Mouse (Mus musculus) thymus, postnatal 10 days (tissue): ENCODE results near the gene Abcc5.
"Not testable (repeated sequence)": the region's sequence is repeated elsewhere in the genome, so short reads cannot be mapped to it uniquely, and the experiment has no call there.

Experiments
- DNase-seq, 2 experiments: peaks; one replicate each; pipeline ENCODE4 v3.0.0; 2021; ENCODE audit warnings: low spot score in 2 of 2

Gene Abcc5

DNA sequence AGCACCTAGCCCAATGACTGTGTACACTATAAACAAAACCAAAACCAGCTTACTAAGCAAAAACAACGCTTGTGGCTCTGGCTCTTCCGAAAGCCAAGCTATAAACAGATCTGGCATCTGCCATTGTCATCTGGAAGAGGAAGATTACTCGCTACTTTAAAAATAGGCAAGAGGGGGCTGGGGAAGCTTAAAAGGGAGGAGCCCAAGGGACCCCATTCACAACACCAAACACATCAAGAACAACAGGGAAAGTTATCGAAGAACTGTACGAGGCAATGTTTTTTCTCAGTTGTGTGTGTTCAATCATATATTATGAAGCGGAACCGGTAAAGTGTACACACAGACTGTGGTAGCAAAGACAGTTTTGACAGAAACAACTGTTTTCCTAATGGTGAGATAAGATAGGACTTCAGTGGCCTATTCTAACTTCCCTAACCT is 1.9 kb downstream of the Abcc5 start:
- no peak for DNase-seq

DNA sequence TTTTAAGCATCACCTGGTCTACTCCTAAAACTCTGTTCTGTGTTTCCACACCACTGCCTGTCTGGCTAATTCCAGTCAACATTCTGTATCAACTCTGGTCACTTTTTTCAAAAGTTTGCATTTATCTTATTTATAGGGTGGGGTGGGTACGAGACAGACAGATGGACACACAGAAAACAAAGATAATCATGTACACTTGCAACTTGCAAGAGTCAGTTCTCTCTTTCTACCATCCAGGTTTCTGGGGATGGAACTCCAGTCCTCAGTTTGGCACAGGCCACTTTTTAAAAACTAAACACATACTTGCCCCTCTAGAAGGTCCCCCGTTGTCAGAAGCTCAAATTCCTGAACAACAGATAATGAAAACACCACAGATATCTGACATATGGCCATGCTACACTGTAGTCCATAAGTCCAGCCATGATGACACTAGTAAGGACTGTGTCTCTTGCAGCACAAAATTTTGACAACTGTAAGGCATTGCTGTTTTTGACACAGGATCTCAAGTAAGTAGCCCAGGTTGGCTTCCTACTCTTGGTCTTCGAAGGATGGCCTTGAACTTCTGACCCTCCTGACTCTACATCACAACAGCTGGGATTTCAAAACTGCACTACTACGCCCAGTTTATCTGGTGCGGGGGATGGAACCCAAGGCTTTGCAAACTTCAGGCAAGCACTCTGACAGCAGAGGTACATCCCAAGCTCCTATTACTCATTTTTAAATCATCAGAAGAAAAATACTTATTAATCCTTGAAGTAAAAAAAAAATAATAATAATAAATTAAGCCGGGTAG is 3.1 kb downstream of the Abcc5 start:
- DNase-seq, result no peak

DNA sequence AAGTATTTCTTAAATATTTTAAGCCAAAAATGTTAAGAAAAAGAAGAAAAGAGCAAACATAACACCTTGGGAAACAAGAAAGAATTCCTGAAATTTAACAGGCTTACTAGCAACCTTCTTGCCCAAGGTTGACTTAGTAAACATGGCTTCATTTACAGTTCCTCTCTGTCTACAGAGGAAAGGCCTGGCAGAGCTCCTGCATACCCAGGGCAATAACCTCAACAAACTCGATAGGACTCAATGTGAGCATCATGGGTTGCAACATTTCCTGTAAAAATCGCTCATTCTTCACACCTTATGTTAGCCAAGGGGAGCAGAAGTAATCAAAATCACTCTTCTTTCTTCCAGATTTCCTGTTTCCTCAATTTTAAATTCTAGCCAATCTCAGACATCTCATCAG is 8.1 kb downstream of the Abcc5 start:
- no peak for DNase-seq

DNA sequence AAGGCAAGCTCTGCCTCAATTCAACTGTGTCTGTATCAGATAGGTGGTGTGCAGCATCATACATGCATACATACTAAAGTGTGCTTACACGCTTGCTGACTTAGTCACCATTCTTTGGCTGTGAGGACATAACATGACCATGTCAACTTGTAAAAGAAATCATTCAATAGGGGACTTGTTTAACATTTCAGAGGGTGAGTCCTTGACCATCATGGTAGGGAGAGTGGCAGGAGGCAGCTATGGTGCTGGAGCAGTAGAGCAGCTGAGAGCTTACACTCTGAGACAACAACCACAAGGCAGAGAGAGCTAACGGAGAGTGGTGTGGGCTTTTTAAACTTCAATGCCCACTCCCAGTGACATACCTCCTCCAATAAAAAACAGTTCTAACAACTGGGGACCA is 9.9 kb downstream of the Abcc5 start:
- no peak for DNase-seq

DNA sequence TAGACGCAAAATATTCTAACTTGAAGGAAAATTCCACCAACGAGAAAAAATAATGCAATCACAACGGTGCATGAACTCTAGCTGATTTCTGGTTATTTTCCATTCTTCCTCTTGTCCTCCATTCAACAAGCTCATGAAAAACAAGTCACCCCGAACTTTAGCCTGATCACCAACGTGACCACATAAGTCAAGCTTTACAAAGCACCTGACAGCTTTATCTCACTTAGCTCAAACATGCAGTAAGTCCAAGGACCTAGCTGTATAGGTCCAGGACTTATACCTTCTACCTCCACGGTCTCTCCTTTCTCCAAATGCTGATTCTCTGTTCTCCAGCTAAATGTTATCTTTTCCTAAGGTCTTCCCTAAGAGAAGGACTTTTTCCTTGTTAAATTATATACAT is 10.4 kb downstream of the Abcc5 start:
- DNase-seq, result no peak

DNA sequence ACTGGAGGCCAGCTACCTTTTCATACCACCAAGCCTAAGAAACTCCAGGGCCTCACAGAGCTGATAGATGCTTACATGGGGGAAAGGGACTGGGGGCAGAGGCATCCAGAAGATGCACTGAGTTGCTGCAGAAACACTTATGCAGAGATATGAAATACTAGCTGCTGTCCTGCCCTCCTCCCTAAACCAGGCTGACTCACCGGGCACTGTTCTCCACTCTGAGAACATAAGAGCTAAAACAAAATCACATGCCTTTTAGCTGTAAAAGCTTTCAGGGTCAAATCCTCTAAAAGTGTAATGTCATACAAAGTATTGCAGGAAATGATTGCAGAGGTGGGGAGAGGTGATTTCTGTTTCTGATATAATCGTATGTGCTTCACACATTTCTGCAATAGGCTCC is 11.0 kb downstream of the Abcc5 start:
- no peak for DNase-seq

DNA sequence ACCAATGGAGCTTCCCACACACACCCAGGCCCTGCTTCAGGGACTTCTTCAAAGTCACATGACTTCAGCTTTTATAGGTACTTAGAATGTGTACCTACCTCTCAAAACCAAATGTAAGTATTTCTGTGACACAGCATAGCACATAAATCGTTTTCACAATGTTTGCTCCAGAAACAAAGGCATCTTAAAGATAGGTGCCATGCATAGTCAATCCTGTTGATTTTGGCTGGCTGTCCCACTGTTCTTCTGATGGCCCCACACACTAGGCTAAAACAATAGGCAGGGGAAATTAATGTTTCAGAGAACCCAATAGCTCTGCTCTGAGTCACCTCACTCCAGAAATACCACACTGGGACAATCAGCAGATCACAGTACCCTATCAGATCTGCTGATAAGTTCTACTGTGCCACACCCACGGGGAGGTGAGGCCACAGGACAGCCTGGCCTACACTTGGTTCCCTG is 12.3 kb downstream of the Abcc5 start:
- DNase-seq, result no peak

DNA sequence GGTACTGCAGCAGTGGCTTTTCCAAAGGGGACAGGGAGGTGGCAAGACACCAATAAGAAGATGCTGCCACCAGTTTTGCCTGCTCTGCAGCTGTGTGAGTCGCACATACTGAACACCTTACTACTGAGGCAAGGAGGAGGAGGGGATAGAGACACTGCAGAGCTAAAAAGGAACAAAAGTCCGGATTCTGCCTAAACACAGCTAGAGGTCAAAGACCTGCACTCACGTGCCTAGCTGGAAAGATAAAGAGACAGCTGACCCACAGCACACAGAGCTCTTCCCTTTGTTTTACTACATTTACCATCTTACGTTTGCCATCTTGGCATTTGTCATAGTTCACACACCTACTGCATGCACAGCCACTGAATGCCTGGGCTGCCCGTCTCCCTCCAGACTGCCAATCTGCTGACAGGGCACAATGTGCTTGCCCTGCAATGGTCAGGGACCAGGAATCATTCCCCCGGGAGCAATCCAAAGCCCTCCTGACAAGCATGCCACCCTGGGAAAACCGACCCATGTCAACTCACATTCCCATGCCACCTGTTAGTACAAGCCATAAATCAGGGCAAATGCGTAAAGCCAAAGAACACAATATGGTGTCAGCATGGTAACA is 14.1 kb downstream of the Abcc5 start:
- DNase-seq, result no peak

DNA sequence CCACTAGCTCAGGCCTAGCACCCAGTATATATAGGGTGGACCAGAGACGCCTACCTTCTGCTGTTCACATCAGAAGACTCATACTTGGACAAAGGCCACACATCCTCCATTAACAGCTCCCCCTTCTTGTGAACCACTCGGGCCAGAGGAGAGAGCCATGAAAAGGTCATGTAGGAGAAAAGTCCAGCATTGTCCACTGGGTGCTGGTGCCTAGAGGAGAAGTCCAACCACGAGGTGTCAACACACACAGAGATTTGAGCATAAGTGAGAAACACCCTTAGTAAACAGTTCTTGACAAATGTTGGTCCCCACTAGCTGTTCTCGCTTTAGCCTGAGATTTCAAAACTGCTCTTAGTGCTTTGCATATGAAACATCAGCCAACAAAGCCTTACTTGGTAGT is 20.9 kb downstream of the Abcc5 start:
- DNase-seq, result no peak

DNA sequence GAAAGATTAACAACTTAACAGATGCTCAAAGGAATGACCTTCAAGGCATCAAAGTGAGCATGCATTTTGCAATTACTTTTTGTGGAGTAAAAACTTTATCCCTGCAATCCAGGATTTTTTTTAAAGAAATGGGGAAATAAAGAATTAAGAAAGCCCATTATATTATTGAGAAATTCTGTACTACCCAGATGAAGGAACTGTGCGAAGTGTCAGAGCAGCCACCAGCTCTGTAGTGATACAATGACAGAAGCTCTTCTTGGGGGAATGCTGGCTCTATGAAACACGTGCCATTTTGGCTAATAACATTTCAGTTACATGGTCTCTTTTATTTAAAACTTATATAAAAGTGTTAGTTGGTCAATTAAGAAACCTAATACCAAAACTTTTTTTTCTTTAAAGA is 22.9 kb downstream of the Abcc5 start:
- DNase-seq, result no peak

DNA sequence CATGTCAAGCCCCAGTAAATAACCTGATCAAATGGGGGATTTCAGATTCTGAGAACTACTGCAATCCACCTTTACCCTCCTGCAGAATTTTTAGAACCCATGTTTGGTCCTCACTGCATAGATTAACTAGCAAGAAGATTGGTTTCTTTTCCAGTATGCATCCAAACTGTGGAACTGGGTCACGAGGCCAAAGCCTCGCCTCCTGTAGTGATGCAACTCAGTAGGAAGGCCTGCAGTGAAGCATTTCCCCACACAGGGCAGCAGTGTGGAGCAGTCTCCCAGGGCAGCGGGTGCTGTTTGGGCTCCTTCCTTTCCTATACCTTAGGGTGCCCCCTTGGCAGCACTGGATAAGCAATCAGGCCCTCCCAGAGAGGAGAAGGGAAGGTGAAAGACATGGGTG is 24.6 kb downstream of the Abcc5 start:
- no peak for DNase-seq

DNA sequence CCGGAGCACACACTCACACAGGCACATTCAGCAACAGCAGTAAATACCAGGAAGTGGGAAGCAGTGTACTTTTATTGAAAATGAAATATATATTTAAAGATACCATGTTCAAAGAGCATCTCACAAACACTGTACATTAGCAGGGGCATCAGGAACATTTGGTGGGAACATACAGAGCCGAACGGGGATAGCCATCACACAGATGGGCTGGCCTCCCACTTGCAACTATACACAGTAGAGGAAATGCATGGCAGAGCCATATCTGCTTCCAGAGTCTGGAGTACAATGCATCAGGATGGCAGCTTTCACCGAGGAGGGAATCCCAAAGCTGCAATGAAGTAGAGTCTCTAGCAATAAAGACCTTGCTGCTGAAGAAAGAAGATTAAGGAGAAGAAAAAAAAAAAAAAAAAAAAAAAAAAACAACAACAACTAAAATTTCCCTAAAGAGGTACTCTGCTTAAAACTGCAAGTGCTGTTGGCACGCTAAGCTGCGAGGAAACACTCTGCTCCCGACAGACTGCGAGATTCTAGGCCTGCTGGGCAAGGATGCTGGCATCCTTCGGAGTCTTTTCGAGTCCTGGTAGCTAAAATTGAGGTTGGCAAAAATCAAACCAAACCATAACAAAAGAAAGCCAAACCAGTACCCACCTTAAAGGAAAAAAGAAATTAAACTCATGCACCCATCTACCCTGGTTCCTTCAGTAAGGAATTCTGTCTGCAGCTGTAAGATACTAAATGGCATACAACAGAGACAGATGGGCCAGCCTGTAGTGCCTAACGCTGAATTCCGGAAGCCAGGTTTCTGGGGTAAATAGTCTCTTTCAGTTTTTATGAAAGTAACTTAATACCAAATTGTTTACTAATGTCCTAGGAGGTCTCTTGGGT is 25.2 kb downstream of the Abcc5 start:
- no peak for DNase-seq

DNA sequence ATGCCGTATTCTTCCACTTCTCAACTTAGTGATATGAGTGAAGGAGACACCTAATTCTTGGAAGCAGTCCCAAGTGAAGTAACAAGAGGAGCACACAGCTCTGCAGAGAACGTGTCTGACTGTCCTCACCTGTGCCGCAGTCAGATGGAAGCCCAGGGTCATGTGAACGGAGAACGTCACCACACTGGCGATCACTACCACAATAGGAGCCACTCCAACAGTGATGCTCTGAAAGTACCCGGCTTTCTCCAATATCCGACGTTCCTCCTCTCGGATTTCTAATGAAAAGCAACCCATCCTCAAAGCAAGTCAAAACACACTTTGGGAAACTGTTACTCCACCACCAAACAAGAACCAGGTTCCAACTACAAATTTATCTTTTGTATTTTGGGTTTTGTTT is 29.3 kb downstream of the Abcc5 start:
- no peak for DNase-seq

DNA sequence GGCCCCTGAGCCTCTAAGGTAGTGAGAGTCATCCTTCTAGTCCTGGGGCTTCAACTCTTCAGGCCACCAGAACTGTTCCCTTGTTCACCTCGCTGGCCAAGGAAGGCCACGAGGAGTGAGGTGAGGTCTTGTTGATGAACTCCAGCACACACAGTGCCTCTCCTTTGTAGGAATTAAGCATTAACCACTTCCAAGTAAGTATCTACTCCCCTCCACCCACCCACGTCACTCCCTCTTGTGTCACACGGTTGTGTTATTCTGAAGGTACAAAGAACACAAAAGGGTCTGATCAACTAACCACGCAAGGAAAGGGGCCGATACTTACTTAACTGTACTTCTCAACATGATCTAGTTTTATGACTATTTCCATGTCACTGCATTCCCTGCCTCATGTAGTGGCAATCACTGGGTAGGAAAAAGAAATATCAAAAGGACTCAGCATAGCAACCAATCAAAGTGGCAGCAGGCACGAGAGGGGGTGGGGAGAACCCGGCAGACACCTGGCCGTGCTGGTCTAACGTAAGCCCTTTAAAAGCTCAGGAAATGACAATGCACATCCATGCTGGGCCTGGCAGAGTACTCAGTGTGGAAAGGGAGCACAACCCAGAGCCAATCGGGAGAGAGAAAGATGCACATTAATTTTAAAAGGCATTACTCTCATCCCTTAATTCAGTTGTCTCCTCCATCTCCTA is 30.8 kb downstream of the Abcc5 start:
- peak; percentile 27 to 34 for DNase-seq

DNA sequence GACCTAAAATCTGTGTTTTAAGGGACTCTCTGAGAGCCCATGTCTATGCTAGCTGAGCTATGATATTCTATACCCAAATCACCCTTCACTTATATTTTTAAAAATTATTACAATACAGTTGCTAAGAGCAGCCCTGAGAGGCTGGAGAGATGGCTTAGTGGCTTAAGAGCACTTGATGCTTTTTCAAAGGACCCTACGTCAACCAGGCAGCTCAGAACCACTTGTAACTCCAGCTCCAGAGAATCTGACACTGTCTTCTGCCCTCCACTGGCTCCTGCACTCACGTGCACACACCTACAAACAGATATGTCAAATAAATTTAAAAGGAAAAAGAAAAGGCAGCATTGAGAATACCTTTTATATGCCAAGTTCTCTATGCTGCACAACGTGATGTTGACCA is 34.4 kb downstream of the Abcc5 start:
- no peak for DNase-seq

DNA sequence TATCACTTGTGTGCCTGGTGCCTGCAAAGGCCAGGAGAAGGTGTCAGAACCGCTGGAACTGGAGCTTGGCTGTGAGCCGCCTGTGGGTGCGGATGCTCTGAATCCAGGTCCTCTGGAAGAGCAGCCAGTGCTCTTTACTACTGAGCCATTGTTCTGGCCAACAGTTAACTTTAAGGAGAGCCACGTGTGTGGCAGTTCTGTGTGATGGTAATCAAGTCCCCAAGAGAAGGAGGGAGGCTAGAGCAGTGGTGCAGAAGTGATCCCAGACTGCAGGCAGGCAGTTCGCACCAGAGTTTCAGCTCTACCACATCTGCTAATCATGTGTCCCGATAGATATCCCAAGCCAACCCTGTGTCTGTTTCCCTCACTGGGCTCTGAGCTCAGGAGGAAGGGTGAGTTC is 36.0 kb downstream of the Abcc5 start:
- no peak for DNase-seq

DNA sequence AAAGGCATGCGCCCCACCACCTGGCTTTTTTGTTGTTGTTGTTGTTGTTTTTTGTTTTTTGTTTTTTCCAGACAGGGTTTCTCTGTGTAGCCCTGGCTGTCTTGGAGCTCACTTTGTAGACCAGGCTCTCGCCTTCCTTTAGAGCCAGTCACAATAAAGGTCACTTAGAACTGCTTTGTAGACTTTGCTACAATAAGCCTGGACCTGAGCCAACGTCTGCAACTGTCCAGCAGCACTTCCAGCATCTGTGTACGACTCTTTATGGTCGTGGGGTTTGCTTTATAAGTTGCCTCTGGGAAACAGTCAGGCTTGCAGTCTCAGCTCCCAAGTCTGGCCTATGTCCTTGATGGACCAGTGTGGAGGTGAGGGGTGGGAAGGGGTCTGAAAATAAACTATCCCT is 45.2 kb downstream of the Abcc5 start:
- no peak for DNase-seq

DNA sequence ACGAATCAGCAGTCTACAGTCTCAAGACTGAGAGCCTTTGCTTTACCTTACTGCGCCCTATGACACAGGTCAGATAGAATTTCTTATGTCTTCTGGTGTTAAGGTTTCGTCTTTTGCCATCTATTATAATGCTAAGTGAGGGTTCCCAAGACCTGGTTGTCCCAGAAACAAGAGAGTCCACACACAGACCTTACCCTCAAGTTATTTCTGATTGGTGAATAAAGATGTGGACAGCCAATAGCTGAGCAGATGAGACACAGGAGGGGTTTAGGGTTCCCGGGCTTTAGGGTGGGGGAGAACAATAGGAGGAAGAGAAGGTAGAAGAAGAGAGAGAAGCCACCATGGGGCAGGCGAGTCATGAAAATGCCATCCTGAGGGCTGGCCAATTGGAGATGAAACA is 50.9 kb downstream of the Abcc5 start:
- no peak for DNase-seq

DNA sequence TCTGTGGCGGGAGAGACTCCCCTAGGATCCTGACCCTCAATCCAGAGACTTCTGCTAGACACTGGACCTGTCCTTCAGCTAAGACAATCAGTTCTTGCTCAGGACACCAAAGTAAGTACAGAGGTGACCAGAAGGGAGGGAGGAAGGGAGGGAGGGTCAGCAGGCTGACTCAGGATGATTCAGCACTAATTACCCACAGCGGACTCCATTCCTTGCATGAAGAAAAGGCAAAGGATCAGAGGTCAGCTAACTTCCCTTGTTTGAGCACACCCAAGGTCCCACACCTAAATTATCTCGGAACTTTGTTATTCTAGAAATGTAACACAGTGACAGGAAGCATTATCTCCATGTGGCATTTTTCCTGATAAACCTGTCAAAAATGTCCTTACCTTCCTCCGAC is 54.5 kb downstream of the Abcc5 start:
- DNase-seq, result no peak

DNA sequence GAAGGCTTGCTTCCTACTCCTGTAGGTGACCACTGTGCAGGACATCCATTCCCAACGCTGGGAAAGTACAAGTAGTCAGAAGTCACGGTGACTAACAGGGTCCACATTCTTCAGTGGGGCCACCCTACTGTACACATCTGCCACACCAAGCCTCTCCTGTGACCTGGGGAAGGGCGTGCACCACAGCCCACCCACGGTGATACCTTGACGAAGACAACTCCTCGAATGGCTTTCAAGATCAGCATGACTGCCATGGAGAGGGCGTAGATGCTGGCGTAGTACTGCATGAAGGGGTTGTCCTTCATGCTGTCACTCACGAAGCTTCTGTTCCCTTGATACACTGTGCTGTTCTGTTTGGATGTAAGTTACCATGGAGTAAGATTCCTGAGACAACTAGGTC is 58.0 kb downstream of the Abcc5 start:
- no peak for DNase-seq

DNA sequence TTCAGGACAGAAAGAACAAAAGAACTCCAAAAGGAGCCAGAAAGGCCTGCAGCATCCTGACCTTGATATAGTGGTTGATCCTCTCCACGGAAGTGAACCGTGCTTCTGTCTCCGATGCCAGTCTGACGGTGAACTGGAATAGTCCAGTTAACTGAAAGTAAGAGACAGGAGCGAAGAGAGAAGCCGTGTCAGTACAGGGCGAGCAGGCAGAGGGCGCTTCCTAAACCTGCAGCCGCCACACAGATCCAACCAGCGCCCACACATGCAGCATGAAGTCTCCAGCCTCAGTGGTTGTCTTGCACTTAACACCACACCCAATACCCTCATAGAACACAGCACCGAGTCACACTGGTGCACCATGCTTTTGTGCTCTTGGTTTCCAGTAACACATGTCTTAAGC is 64.1 kb downstream of the Abcc5 start:
- no peak for DNase-seq

DNA sequence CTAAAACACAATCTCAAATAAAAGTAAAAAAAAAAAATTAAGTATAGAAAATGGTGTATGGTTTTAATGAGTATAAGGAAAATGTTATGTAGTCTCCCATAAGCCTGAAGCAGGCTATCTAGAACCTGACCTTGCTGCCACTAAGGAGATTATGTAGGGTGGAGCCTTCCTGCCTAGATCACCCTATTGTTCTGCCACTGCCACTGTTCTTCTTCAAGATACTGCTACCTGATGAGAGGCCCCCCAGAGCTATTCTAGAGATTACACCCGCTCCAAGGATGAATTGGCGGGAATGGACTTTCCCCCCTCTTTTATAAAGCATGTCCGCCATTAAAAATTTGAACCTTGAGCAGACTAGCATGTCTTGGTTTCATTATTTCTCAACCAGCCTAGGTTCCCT is 64.7 kb downstream of the Abcc5 start:
- DNase-seq, result not testable (repeated sequence)
